Mouse (Mus musculus) frontal cortex, adult 2 months (tissue): ENCODE data around the gene Apbb1ip. TPM values are rescaled to one million over a fixed set of nuclear protein-coding genes. Genes with fewer than 3 reads are reported as not detected.
A peak's percentile ranks its signal among the peaks of the same experiment; 100 is the strongest.

Experiments used
- DNase-seq, 2 experiments: peaks; one replicate each; pipeline ENCODE4 v3.0.0; 2022; ENCODE audit warnings: low spot score in 1 of 2; ENCODE audit errors: extremely low spot score in 1 of 2
- polyA plus RNA-seq: library from polyadenylated mRNA; depleted of rRNA; stranded (reverse); fragments of >200 nt; gene quantifications from 2 replicates; pipeline ENCODE4 v1.2.3, GENCODE M21; 2012; rRNA removed

The Apbb1ip gene
- 3.5 and 3.8 TPM in 2 replicates for polyA plus RNA-seq

GRCm38 (mm10) chr2:22773549-22774180 is at the start of gene Apbb1ip:
TSS of gene Apbb1ip (plus strand) at chr2:22774094.
- DNase-seq: no peak

GRCm38 (mm10) chr2:22727113-22727512 is 46.8 kb upstream of the Apbb1ip start:
- no peak for DNase-seq

GRCm38 (mm10) chr2:22736134-22736533 is 37.8 kb upstream of the Apbb1ip start:
- no peak for DNase-seq

- DNase-seq: no peak
Observed at GRCm38 (mm10) chr2:22739369-22739768, 34.5 kb upstream of the Apbb1ip start.

GRCm38 (mm10) chr2:22740441-22740840 is 33.5 kb upstream of the Apbb1ip start:
- DNase-seq: no peak

GRCm38 (mm10) chr2:22741222-22741621 is 32.7 kb upstream of the Apbb1ip start:
- DNase-seq: no peak

GRCm38 (mm10) chr2:22744121-22744761 is 29.7 kb upstream of the Apbb1ip start:
- DNase-seq: no peak

- DNase-seq: no peak
Observed at GRCm38 (mm10) chr2:22744876-22745275, 29.0 kb upstream of the Apbb1ip start.

GRCm38 (mm10) chr2:22746785-22747184 is 27.1 kb upstream of the Apbb1ip start:
- DNase-seq: no peak

- DNase-seq: no peak
Observed at GRCm38 (mm10) chr2:22747941-22748340, 26.0 kb upstream of the Apbb1ip start.

- DNase-seq: no peak
Observed at GRCm38 (mm10) chr2:22749761-22750160, 24.1 kb upstream of the Apbb1ip start.

GRCm38 (mm10) chr2:22752492-22752891 is 21.4 kb upstream of the Apbb1ip start:
- no peak for DNase-seq

- DNase-seq: no peak
Observed at GRCm38 (mm10) chr2:22753461-22754075, 20.3 kb upstream of the Apbb1ip start.

- no peak for DNase-seq
Observed at GRCm38 (mm10) chr2:22754222-22754824, 19.6 kb upstream of the Apbb1ip start.

- DNase-seq: no peak
Observed at GRCm38 (mm10) chr2:22755561-22755960, 18.3 kb upstream of the Apbb1ip start.

- DNase-seq: peak in 1 of 2 experiments; percentile 89
Observed at GRCm38 (mm10) chr2:22758310-22758972, 15.5 kb upstream of the Apbb1ip start.

- no peak for DNase-seq
Observed at GRCm38 (mm10) chr2:22760452-22760851, 13.4 kb upstream of the Apbb1ip start.

GRCm38 (mm10) chr2:22761103-22761521 is 12.8 kb upstream of the Apbb1ip start:
- DNase-seq: no peak

- DNase-seq: peak; percentile 8 to 55
Observed at GRCm38 (mm10) chr2:22764774-22765387, 9.0 kb upstream of the Apbb1ip start.

- DNase-seq: no peak
Observed at GRCm38 (mm10) chr2:22771311-22771710, 2.6 kb upstream of the Apbb1ip start.
